Mouse (Mus musculus): ENCODE results near the gene Ears2. TPM values are rescaled to one million over a fixed set of nuclear protein-coding genes. Genes with fewer than 3 reads are reported as not detected.

Ears2 gene
- polyA plus RNA-seq, 1 experiment from 2014 or later, result 8.2 TPM

DNA sequence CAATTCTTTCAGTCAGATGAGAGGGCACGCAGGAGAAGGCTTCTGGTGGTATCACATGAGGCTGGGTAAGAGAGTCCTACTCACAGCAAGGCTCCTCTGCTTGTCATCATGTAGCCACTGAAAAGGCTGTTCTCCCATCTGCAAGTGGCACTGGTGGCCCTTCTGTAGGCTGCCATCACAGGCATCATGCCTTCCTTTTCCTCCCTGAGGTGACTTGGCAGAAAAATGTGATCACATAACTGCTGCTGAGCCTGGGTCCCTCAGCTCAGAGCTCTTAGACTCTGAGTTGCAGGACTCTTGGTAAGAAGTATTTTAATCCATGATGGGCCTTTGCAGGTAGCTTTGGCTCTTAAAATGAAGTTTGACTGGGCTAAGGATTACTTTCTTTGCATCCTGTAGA lies 14.0 kb upstream of the Ears2 start:
- Histone ChIP-seq H3K4me2 (ENCODE audit: low read depth, low read length) (no peak overlapping the region), H3K4me3 (ENCODE audit: low read depth, low read length) (no peak overlapping the region), H3K9ac (ENCODE audit: low read depth, low read length) (no peak overlapping the region), H3K9me3 (replicated peaks; ENCODE audit: control insufficient read depth, low read length) (no peaks in the 10 kb centered on the region), H3K4me1 (ENCODE audit: control insufficient read depth, low read depth, low read length) (no peaks in the 10 kb centered on the region), H3K27ac (ENCODE audit: low read length) (no peak overlapping the region), H3K27me3 (ENCODE audit: control insufficient read depth, insufficient read depth, low read depth, low read length) (no peaks in the 10 kb centered on the region), H3K36me3 (ENCODE audit: control insufficient read depth, insufficient read depth) (peaks cover 13% of the 10 kb centered on the region)
- no peak for ATAC-seq (ENCODE audit: low read depth)
- WGBS (ENCODE audit: insufficient replicate concordance), result 68% methylated on average over 1 of the region's 1 CpGs

- no peak for ATAC-seq (ENCODE audit: low read depth)
- no peaks in the 10 kb centered on the region for H3K27me3 ChIP-seq (ENCODE audit: control insufficient read depth, insufficient read depth, low read depth, low read length)
- WGBS (ENCODE audit: insufficient replicate concordance), result 77% methylated on average over 8 of the region's 8 CpGs
- peaks cover 22% of the 10 kb centered on the region for H3K36me3 ChIP-seq (ENCODE audit: control insufficient read depth, insufficient read depth)
- no peak overlapping the region for H3K4me2 ChIP-seq (ENCODE audit: low read depth, low read length)
- H3K9ac ChIP-seq (ENCODE audit: low read depth, low read length), result no peak overlapping the region
- no peak overlapping the region for H3K27ac ChIP-seq (ENCODE audit: low read length)
- no peak overlapping the region for H3K4me3 ChIP-seq (ENCODE audit: low read depth, low read length)
- H3K4me1 ChIP-seq (ENCODE audit: control insufficient read depth, low read depth, low read length), result no peaks in the 10 kb centered on the region
- no peaks in the 10 kb centered on the region for H3K9me3 ChIP-seq (replicated peaks; ENCODE audit: control insufficient read depth, low read length)
These were observed 12.9 kb upstream of the Ears2 start for GRCm38 (mm10) chr7:122079798-122080554.

DNA sequence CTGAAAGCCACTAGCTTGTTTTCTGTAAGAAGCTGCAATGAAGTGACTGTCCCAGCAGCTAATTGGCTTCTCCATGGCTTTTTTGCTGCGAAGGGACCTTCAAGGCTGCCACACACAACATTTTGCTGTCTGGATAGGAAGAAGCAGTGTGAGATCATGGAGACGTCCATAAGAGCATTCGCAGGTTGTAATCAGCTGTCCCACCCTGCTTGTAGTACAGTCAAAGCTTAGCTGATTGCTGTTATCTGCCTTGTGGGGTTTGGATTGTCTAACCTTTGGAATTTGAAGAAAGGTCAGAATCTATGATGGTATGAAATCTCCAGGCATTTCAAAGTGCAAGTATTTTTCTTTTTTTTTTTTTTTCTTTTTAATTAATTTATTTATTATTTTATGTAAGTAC lies 7.3 kb upstream of the Ears2 start:
- ATAC-seq (ENCODE audit: low read depth), result 0 out of 2 replicates have a peak, but pooled peaks have one; percentile 30
- H3K36me3 ChIP-seq (ENCODE audit: control insufficient read depth, insufficient read depth), result peaks cover 40% of the 10 kb centered on the region
- WGBS (ENCODE audit: insufficient replicate concordance), result 42% methylated on average over 3 of the region's 3 CpGs
- H3K9ac ChIP-seq (ENCODE audit: low read depth, low read length), result no peak overlapping the region
- peaks cover 10% of the 10 kb centered on the region for H3K4me1 ChIP-seq (ENCODE audit: control insufficient read depth, low read depth, low read length)
- H3K4me2 ChIP-seq (ENCODE audit: low read depth, low read length), result no peak overlapping the region
- no peaks in the 10 kb centered on the region for H3K9me3 ChIP-seq (replicated peaks; ENCODE audit: control insufficient read depth, low read length)
- no peaks in the 10 kb centered on the region for H3K27me3 ChIP-seq (ENCODE audit: control insufficient read depth, insufficient read depth, low read depth, low read length)
- no peak overlapping the region for H3K27ac ChIP-seq (ENCODE audit: low read length)
- H3K4me3 ChIP-seq (ENCODE audit: low read depth, low read length), result no peak overlapping the region

DNA sequence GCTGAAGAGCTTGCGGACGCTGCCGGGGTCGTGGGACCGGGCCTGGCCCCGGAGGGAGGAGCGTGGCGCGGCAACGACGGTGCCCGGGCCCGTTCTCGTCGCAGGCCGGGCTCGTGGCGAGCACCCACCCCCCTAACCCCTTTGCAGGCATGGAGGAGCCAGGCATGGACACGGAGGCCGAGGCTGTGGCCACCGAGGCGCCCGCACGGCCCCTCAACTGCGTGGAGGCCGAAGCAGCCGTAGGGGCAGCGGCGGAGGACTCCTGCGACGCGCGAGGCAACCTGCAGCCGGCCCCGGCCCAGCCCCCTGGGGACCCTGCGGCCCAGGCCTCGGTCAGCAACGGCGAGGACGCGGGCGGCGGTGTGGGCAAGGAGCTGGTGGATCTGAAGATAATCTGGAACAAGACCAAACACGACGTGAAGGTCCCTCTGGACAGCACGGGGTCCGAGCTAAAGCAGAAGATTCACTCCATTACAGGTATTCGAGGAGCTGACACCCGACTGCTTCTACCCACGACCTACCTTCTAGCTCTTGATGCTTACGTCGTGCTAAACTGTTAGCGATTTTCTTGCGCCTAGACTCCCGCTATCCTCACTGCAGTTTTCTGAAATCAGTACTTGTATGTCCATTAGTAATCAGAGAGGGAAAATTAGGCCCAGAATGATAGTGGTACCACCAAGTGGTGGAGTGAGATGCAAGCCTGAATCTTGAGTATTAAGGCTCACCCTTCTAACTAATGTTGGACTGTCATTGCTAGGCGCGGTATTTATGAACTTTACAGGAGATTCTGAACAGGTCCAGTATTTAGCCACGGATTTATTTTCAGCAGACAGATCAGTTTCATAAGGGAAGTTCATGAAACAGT lies 686 bp upstream of the Ears2 start:
- under 1% methylated on average over 54 of the region's 58 CpGs for WGBS (ENCODE audit: insufficient replicate concordance)
- peak; percentile 5 for ATAC-seq (ENCODE audit: low read depth)

DNA sequence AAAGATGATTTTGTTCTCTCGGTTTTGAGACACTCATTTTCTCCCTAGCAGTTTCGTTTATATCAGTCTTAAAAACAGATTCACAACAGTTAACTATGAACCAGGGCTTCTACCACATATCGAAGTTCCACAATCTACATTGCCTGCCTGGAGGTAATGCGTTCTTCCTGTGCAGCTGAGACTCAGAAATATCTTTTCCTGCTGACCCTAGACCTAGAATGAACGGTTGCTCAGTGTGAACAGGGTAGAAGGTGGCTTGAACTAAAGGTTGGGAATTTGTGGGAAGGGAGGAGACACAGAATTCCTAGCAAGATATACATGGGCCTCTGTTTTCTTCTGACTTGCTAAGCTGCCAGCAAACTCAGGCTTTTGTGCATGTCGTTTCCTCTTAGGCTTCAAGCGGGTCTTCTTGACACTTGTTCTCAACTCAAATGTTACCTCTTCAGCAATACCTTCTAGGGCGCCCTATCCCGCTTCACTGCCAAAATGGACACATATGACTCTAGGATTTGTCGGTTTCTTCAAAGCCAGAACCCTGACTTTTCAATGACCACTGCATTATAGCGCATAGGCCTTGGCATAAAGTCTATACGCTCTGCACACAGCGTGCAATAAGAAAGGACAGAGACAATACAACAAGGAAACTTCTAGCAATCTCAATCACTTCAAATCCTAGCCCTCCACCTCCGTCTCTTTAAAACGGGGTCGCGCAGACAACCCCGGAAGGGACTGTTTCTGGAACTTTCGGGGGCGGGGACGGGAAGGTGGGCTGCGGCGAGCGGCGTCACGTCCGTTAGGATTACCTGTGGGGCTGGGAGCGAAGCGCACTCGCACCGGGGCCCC lies 740 bp downstream of the Ears2 start:
- Histone ChIP-seq H3K27me3 (ENCODE audit: control insufficient read depth, insufficient read depth, low read depth, low read length) (no peaks in the 10 kb centered on the region), H3K4me3 (ENCODE audit: low read depth, low read length) (peak overlapping the region; percentile 81), H3K27ac (ENCODE audit: low read length) (peak overlapping the region; percentile 85), H3K36me3 (ENCODE audit: control insufficient read depth, insufficient read depth) (0 out of 2 replicates have a peak, but pooled peaks cover 3% of the 10 kb centered on the region), H3K9me3 (replicated peaks; ENCODE audit: control insufficient read depth, low read length) (no peaks in the 10 kb centered on the region), H3K9ac (ENCODE audit: low read depth, low read length) (peak overlapping the region; percentile 73), H3K4me1 (ENCODE audit: control insufficient read depth, low read depth, low read length) (peaks cover 25% of the 10 kb centered on the region), H3K4me2 (ENCODE audit: low read depth, low read length) (peak overlapping the region; percentile 97)
- no peak for ATAC-seq (ENCODE audit: low read depth)
- 6% methylated on average over 31 of the region's 31 CpGs for WGBS (ENCODE audit: insufficient replicate concordance)

More for the DNA sequence above, 686 bp upstream of the Ears2 start:
- Histone ChIP-seq H3K9ac (ENCODE audit: low read depth, low read length) (peak overlapping the region; percentile 73), H3K27me3 (ENCODE audit: control insufficient read depth, insufficient read depth, low read depth, low read length) (no peaks in the 10 kb centered on the region), H3K4me2 (ENCODE audit: low read depth, low read length) (peak overlapping the region; percentile 97), H3K4me3 (ENCODE audit: low read depth, low read length) (peak overlapping the region; percentile 81), H3K36me3 (ENCODE audit: control insufficient read depth, insufficient read depth) (peaks cover 11% of the 10 kb centered on the region), H3K27ac (ENCODE audit: low read length) (peak overlapping the region; percentile 85), H3K9me3 (replicated peaks; ENCODE audit: control insufficient read depth, low read length) (no peaks in the 10 kb centered on the region), H3K4me1 (ENCODE audit: control insufficient read depth, low read depth, low read length) (peaks cover 25% of the 10 kb centered on the region)

DNA sequence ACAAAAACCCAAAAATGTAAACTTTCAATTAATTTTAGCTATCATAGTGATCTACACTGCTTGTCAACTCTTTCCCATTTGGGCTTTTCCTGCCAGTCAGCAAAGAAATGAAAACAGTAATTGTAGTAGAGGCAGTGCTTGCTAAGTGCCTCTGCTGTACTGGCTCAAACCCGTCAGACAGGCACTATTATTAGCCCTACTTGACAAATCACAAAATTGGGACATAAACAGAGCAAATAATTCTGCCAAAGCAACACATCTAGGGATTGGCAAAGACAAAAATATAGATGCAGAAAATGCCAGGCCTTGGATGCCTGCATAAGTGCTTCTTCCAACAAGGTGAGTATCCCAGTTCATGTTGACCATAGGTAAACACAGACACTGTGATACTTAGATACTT lies 1.4 kb downstream of the Ears2 start:
- peak overlapping the region; percentile 97 for H3K4me2 ChIP-seq (ENCODE audit: low read depth, low read length)
- whole genome bisulfite sequencing (ENCODE audit: insufficient replicate concordance), result 44% methylated on average over 1 of the region's 1 CpGs
- H3K4me3 ChIP-seq (ENCODE audit: low read depth, low read length), result no peak overlapping the region
- H3K27ac ChIP-seq (ENCODE audit: low read length), result no peak overlapping the region
- no peak overlapping the region for H3K9ac ChIP-seq (ENCODE audit: low read depth, low read length)
- no peaks in the 10 kb centered on the region for H3K27me3 ChIP-seq (ENCODE audit: control insufficient read depth, insufficient read depth, low read depth, low read length)
- no peaks in the 10 kb centered on the region for H3K9me3 ChIP-seq (replicated peaks; ENCODE audit: control insufficient read depth, low read length)
- peaks cover 25% of the 10 kb centered on the region for H3K4me1 ChIP-seq (ENCODE audit: control insufficient read depth, low read depth, low read length)
- no peak for ATAC-seq (ENCODE audit: low read depth)
- H3K36me3 ChIP-seq (ENCODE audit: control insufficient read depth, insufficient read depth), result 0 out of 2 replicates have a peak, but pooled peaks cover 3% of the 10 kb centered on the region

DNA sequence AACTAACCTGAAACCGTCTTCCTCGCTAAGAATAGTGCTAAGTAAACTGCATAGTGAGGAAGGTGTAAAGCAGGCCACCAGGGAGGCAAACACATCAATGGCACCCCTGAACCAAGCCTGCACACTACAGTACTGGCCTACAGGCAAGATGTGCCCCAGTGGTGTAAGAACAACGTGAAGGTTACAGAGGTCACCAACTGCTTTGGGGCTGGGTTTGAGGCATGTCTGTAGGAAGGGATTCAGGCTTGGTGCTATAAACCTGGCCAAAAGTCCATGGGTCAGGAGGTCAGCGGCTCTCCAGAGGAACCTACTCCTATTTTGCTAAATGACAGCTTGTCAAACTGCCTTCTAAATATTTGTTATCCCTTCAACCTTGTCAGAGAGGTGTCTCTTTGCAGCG lies 10.4 kb downstream of the Ears2 start:
- no peak overlapping the region for H3K9ac ChIP-seq (ENCODE audit: low read depth, low read length)
- peak; percentile 60 for ATAC-seq (ENCODE audit: low read depth)
- H3K4me2 ChIP-seq (ENCODE audit: low read depth, low read length), result no peak overlapping the region
- H3K4me3 ChIP-seq (ENCODE audit: low read depth, low read length), result no peak overlapping the region
- no peaks in the 10 kb centered on the region; the same call in 1 of the 2 replicates for H3K4me1 ChIP-seq (ENCODE audit: control insufficient read depth, low read depth, low read length)
- peaks cover 4% of the 10 kb centered on the region for H3K36me3 ChIP-seq (ENCODE audit: control insufficient read depth, insufficient read depth)
- whole genome bisulfite sequencing (ENCODE audit: insufficient replicate concordance), result 67% methylated on average over 5 of the region's 5 CpGs
- no peaks in the 10 kb centered on the region for H3K27me3 ChIP-seq (ENCODE audit: control insufficient read depth, insufficient read depth, low read depth, low read length)
- H3K9me3 ChIP-seq (replicated peaks; ENCODE audit: control insufficient read depth, low read length), result no peaks in the 10 kb centered on the region
- H3K27ac ChIP-seq (ENCODE audit: low read length), result no peak overlapping the region

DNA sequence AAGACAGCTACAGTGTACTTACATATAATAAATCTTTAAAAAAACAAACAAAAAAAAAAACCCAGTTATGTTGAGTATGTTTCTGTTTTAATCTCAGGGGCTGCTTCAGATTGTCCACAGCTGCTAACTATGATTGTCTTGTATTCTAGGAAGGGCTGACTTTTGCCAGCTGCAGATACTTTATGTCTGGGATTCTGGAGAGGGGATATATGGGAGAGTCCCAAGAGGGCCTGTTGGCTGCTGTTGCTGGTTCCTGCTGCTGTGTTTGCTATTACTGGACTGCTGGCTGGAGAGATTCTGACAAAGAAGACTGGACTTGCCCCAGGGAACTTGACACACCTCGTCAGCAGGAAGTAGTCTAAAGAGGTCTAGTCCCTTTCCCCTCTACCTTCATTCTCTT lies 16.2 kb downstream of the Ears2 start:
- no peak for ATAC-seq (ENCODE audit: low read depth)
- H3K4me1 ChIP-seq (ENCODE audit: control insufficient read depth, low read depth, low read length), result peaks cover 8% of the 10 kb centered on the region
- H3K4me2 ChIP-seq (ENCODE audit: low read depth, low read length), result no peak overlapping the region
- H3K9ac ChIP-seq (ENCODE audit: low read depth, low read length), result no peak overlapping the region
- H3K9me3 ChIP-seq (replicated peaks; ENCODE audit: control insufficient read depth, low read length), result no peaks in the 10 kb centered on the region
- H3K27ac ChIP-seq (ENCODE audit: low read length), result no peak overlapping the region
- H3K4me3 ChIP-seq (ENCODE audit: low read depth, low read length), result no peak overlapping the region
- no peaks in the 10 kb centered on the region; the same call in none of the 2 replicates for H3K36me3 ChIP-seq (ENCODE audit: control insufficient read depth, insufficient read depth)
- H3K27me3 ChIP-seq (ENCODE audit: control insufficient read depth, insufficient read depth, low read depth, low read length), result no peaks in the 10 kb centered on the region
- 78% methylated on average over 1 of the region's 1 CpGs for WGBS (ENCODE audit: insufficient replicate concordance)

Data from liver, embryonic 16.5 days (tissue).